Mouse (Mus musculus) spleen, adult 2 months (tissue): Measurements from ENCODE around the gene Dip2c. TPM values are rescaled to one million over a fixed set of nuclear protein-coding genes. Genes with fewer than 3 reads are reported as not detected.
A peak's percentile ranks its signal among the peaks of the same experiment; 100 is the strongest.

Source experiments
- DNase-seq, 2 experiments: peaks; one replicate each; pipeline versions ENCODE4 v3.0.0 to v3.0.0-alpha.2; 2012 to 2021; ENCODE audit warnings: low spot score in 2 of 2, low read depth in 1 of 2
- H3K27ac ChIP-seq: fragments of 200-500 bp; 2 replicates; pipeline ENCODE4 v1.5.1; 2012; ENCODE audit warnings: low read length, inconsistent platforms; ENCODE audit not compliant: insufficient read depth
- H3K27me3 ChIP-seq: fragments of 200-500 bp; 2 replicates; pipeline ENCODE4 v1.6.1; 2012; ENCODE audit warnings: mild to moderate bottlenecking, moderate library complexity, low read length, inconsistent platforms; ENCODE audit not compliant: control insufficient read depth, insufficient read depth
- H3K36me3 ChIP-seq: fragments of 200-500 bp; 2 replicates; pipeline ENCODE4 v1.6.1; 2012; ENCODE audit warnings: mild to moderate bottlenecking, low read length, inconsistent platforms; ENCODE audit not compliant: control insufficient read depth, insufficient read depth
- H3K4me1 ChIP-seq: fragments of 200-500 bp; 2 replicates; pipeline ENCODE4 v1.6.1; 2011; ENCODE audit warnings: inconsistent platforms; ENCODE audit not compliant: control insufficient read depth, insufficient read depth, insufficient read length
- H3K4me3 ChIP-seq: fragments of 200-500 bp; 2 replicates; pipeline ENCODE4 v1.5.1; 2011; ENCODE audit warnings: mild to moderate bottlenecking, inconsistent platforms; ENCODE audit not compliant: insufficient read depth, insufficient read length; ENCODE audit errors: extremely low read depth
- CTCF ChIP-seq: fragments of 200-500 bp; IDR thresholded peaks from 2 replicates; pipeline ENCODE4 v1.5.1; 2011; ENCODE audit warnings: mild to moderate bottlenecking, inconsistent platforms; ENCODE audit not compliant: insufficient read depth, insufficient read length, insufficient replicate concordance; ENCODE audit errors: extremely low read depth
- POLR2A ChIP-seq: fragments of 200-500 bp; IDR thresholded peaks from 2 replicates; pipeline ENCODE4 v1.6.1; 2011; ENCODE audit warnings: low read depth, low read length, inconsistent platforms
- WGBS: fragments of 180-500 bp; shearing (Covaris S2); methylation state at CpG from one replicate; pipeline ENCODE4 v1.1.7; 2018; 5-methylcytosine and 5-hydroxymethylcytosine counted together
- polyA plus RNA-seq: library from polyadenylated mRNA; depleted of rRNA; stranded (reverse); fragments of >200 nt; gene quantifications from 2 replicates; pipeline ENCODE4 v1.2.3, GENCODE M21; 2012

The Dip2c gene
- polyA plus RNA-seq, 1 experiment = 2.3 TPM

GRCm38 (mm10) chr13:9276856-9277620, 710 bp downstream of the Dip2c start:
- WGBS = under 1% methylated on average over 59 of the region's 75 CpGs
- H3K27me3 ChIP-seq = peaks cover 2% of the 10 kb centered on the region
- H3K27ac ChIP-seq = peak overlapping the region; percentile 38; the same call in 1 of the 2 replicates
- H3K4me3 ChIP-seq = peak overlapping the region; percentile 65
- no peaks in the 10 kb centered on the region; the same call in none of the 2 replicates for H3K4me1 ChIP-seq
- H3K36me3 ChIP-seq = no peaks in the 10 kb centered on the region
- TF ChIP-seq POLR2A = no peak
- no peak for DNase-seq

- no peaks in the 10 kb centered on the region; the same call in none of the 2 replicates for H3K4me1 ChIP-seq
- 21% methylated on average over 15 of the region's 15 CpGs for WGBS
- H3K4me3 ChIP-seq = peak overlapping the region; percentile 65; the same call in 1 of the 2 replicates
- H3K36me3 ChIP-seq = no peaks in the 10 kb centered on the region
- no peak for DNase-seq
- no peak overlapping the region for H3K27ac ChIP-seq
- peaks cover 2% of the 10 kb centered on the region for H3K27me3 ChIP-seq
- TF ChIP-seq CTCF (no peak), POLR2A (no peak)
These were observed 1.3 kb downstream of the Dip2c start for GRCm38 (mm10) chr13:9277621-9277960.

- Histone ChIP-seq H3K36me3 (no peaks in the 10 kb centered on the region), H3K27ac (no peak overlapping the region), H3K4me3 (no peak overlapping the region), H3K4me1 (no peaks in the 10 kb centered on the region; the same call in none of the 2 replicates), H3K27me3 (peaks cover 2% of the 10 kb centered on the region; the same call in 1 of the 2 replicates)
- 96% methylated on average over 5 of the region's 5 CpGs for WGBS
- no peak for TF ChIP-seq POLR2A
- no peak for TF ChIP-seq CTCF
- DNase-seq = no peak
These were observed 2.3 kb downstream of the Dip2c start for GRCm38 (mm10) chr13:9278636-9279035.

GRCm38 (mm10) chr13:9283050-9283449, 6.7 kb downstream of the Dip2c start:
- no peaks in the 10 kb centered on the region for H3K36me3 ChIP-seq
- no peaks in the 10 kb centered on the region for H3K4me1 ChIP-seq
- 96% methylated on average over 13 of the region's 13 CpGs for WGBS
- no peak overlapping the region for H3K4me3 ChIP-seq
- no peak for TF ChIP-seq POLR2A
- no peak for TF ChIP-seq CTCF
- DNase-seq = no peak
- no peak overlapping the region for H3K27ac ChIP-seq
- no peaks in the 10 kb centered on the region for H3K27me3 ChIP-seq

GRCm38 (mm10) chr13:9289916-9290315, 13.6 kb downstream of the Dip2c start:
- no peaks in the 10 kb centered on the region for H3K36me3 ChIP-seq
- no peak overlapping the region for H3K27ac ChIP-seq
- no peak overlapping the region for H3K4me3 ChIP-seq
- WGBS = 13% methylated on average over 2 of the region's 2 CpGs
- no peaks in the 10 kb centered on the region for H3K4me1 ChIP-seq
- DNase-seq = no peak
- no peaks in the 10 kb centered on the region for H3K27me3 ChIP-seq
- TF ChIP-seq POLR2A (no peak), CTCF (no peak)

GRCm38 (mm10) chr13:9296285-9296684, 20.0 kb downstream of the Dip2c start:
- WGBS = 89% methylated on average over 6 of the region's 6 CpGs
- TF ChIP-seq CTCF (no peak), POLR2A (no peak)

GRCm38 (mm10) chr13:9297266-9297665, 20.9 kb downstream of the Dip2c start:
- no peak for DNase-seq
- Histone ChIP-seq H3K36me3 (no peaks in the 10 kb centered on the region), H3K27ac (no peak overlapping the region), H3K4me1 (no peaks in the 10 kb centered on the region), H3K4me3 (no peak overlapping the region), H3K27me3 (no peaks in the 10 kb centered on the region)
- 81% methylated on average over 3 of the region's 3 CpGs for WGBS
- TF ChIP-seq POLR2A (no peak), CTCF (no peak)

More at GRCm38 (mm10) chr13:9296285-9296684, 20.0 kb downstream of the Dip2c start:
- Histone ChIP-seq H3K36me3 (no peaks in the 10 kb centered on the region), H3K4me3 (no peak overlapping the region), H3K27ac (no peak overlapping the region), H3K4me1 (no peaks in the 10 kb centered on the region), H3K27me3 (no peaks in the 10 kb centered on the region)
- DNase-seq = no peak
